Mouse (Mus musculus): Measurements from ENCODE around the gene Gm20388. TPM values are rescaled to one million over a fixed set of nuclear protein-coding genes. Genes with fewer than 3 reads are reported as not detected.

Gm20388 gene
- polyA plus RNA-seq, 1 experiment from 2014 or later: not detected

GRCm38 (mm10) chr8:122764790-122765474 is 2854.3 kb downstream of the Gm20388 start:
- no peaks in the 10 kb centered on the region for H3K36me3 ChIP-seq (ENCODE audit: control insufficient read depth, insufficient read depth)
- no peaks in the 10 kb centered on the region for H3K4me1 ChIP-seq (replicated peaks; ENCODE audit: control insufficient read depth, insufficient read depth, low read length)
- ATAC-seq: no peak

GRCm38 (mm10) chr8:122766189-122766588 is 2855.5 kb downstream of the Gm20388 start:
- 25% methylated on average over 5 of the region's 5 CpGs for WGBS
- no peaks in the 10 kb centered on the region for H3K4me1 ChIP-seq (replicated peaks; ENCODE audit: control insufficient read depth, insufficient read depth, low read length)
- ATAC-seq: no peak; the same call in 1 of the 2 replicates
- no peak overlapping the region for H3K27ac ChIP-seq (ENCODE audit: low read depth, low read length)
- no peaks in the 10 kb centered on the region for H3K36me3 ChIP-seq (ENCODE audit: control insufficient read depth, insufficient read depth)
- no peak for TF ChIP-seq CTCF (IDR thresholded peaks at IDR 0.05; ENCODE audit: low read depth)
- no peaks in the 10 kb centered on the region for H3K27me3 ChIP-seq (replicated peaks; ENCODE audit: control insufficient read depth, insufficient read depth, low read length)
- H3K9me3 ChIP-seq (ENCODE audit: control insufficient read depth): no peaks in the 10 kb centered on the region
- no peak overlapping the region for H3K9ac ChIP-seq (ENCODE audit: low read depth, low read length)
- H3K4me2 ChIP-seq (replicated peaks; ENCODE audit: low read depth): no peak overlapping the region
- H3K4me3 ChIP-seq (ENCODE audit: low read depth, low read length): no peak overlapping the region

More at GRCm38 (mm10) chr8:122764790-122765474, 2854.3 kb downstream of the Gm20388 start:
- no peak overlapping the region for H3K27ac ChIP-seq (ENCODE audit: low read depth, low read length)
- no peak overlapping the region for H3K4me3 ChIP-seq (ENCODE audit: low read depth, low read length)
- WGBS: 83% methylated on average over 7 of the region's 7 CpGs
- no peak overlapping the region for H3K9ac ChIP-seq (ENCODE audit: low read depth, low read length)
- TF ChIP-seq CTCF (IDR thresholded peaks at IDR 0.05; ENCODE audit: low read depth): no peak
- H3K4me2 ChIP-seq (replicated peaks; ENCODE audit: low read depth): no peak overlapping the region
- H3K9me3 ChIP-seq (ENCODE audit: control insufficient read depth): no peaks in the 10 kb centered on the region
- no peaks in the 10 kb centered on the region for H3K27me3 ChIP-seq (replicated peaks; ENCODE audit: control insufficient read depth, insufficient read depth, low read length)

GRCm38 (mm10) chr8:122766647-122767200 is 2856.1 kb downstream of the Gm20388 start:
- no peak overlapping the region for H3K9ac ChIP-seq (ENCODE audit: low read depth, low read length)
- H3K4me2 ChIP-seq (replicated peaks; ENCODE audit: low read depth): no peak overlapping the region
- H3K4me1 ChIP-seq (replicated peaks; ENCODE audit: control insufficient read depth, insufficient read depth, low read length): no peaks in the 10 kb centered on the region
- no peak overlapping the region for H3K27ac ChIP-seq (ENCODE audit: low read depth, low read length)
- no peaks in the 10 kb centered on the region for H3K9me3 ChIP-seq (ENCODE audit: control insufficient read depth)
- no peak overlapping the region for H3K4me3 ChIP-seq (ENCODE audit: low read depth, low read length)
- H3K27me3 ChIP-seq (replicated peaks; ENCODE audit: control insufficient read depth, insufficient read depth, low read length): no peaks in the 10 kb centered on the region
- WGBS: 77% methylated on average over 8 of the region's 8 CpGs
- no peak for TF ChIP-seq CTCF (IDR thresholded peaks at IDR 0.05; ENCODE audit: low read depth)
- no peak for ATAC-seq
- H3K36me3 ChIP-seq (ENCODE audit: control insufficient read depth, insufficient read depth): no peaks in the 10 kb centered on the region

GRCm38 (mm10) chr8:122767229-122767628 is 2856.6 kb downstream of the Gm20388 start:
- no peaks in the 10 kb centered on the region for H3K27me3 ChIP-seq (replicated peaks; ENCODE audit: control insufficient read depth, insufficient read depth, low read length)
- ATAC-seq: no peak
- no peaks in the 10 kb centered on the region for H3K9me3 ChIP-seq (ENCODE audit: control insufficient read depth)
- no peak for TF ChIP-seq CTCF (IDR thresholded peaks at IDR 0.05; ENCODE audit: low read depth)
- H3K27ac ChIP-seq (ENCODE audit: low read depth, low read length): no peak overlapping the region
- no peaks in the 10 kb centered on the region for H3K36me3 ChIP-seq (ENCODE audit: control insufficient read depth, insufficient read depth)
- no peaks in the 10 kb centered on the region for H3K4me1 ChIP-seq (replicated peaks; ENCODE audit: control insufficient read depth, insufficient read depth, low read length)
- no peak overlapping the region for H3K9ac ChIP-seq (ENCODE audit: low read depth, low read length)
- 57% methylated on average over 9 of the region's 9 CpGs for WGBS
- no peak overlapping the region for H3K4me3 ChIP-seq (ENCODE audit: low read depth, low read length)
- H3K4me2 ChIP-seq (replicated peaks; ENCODE audit: low read depth): no peak overlapping the region

- no peak for TF ChIP-seq CTCF (IDR thresholded peaks at IDR 0.05; ENCODE audit: low read depth)
- Histone ChIP-seq H3K4me3 (ENCODE audit: low read depth, low read length) (no peak overlapping the region), H3K4me1 (replicated peaks; ENCODE audit: control insufficient read depth, insufficient read depth, low read length) (no peaks in the 10 kb centered on the region), H3K36me3 (ENCODE audit: control insufficient read depth, insufficient read depth) (no peaks in the 10 kb centered on the region), H3K4me2 (replicated peaks; ENCODE audit: low read depth) (no peak overlapping the region), H3K27me3 (replicated peaks; ENCODE audit: control insufficient read depth, insufficient read depth, low read length) (no peaks in the 10 kb centered on the region), H3K9ac (ENCODE audit: low read depth, low read length) (no peak overlapping the region), H3K9me3 (ENCODE audit: control insufficient read depth) (no peaks in the 10 kb centered on the region), H3K27ac (ENCODE audit: low read depth, low read length) (no peak overlapping the region)
- 54% methylated on average over 24 of the region's 24 CpGs for WGBS
- ATAC-seq: 0 out of 2 replicates have a peak, but pooled peaks have one; percentile 17
These were observed 2858.8 kb downstream of the Gm20388 start for GRCm38 (mm10) chr8:122769251-122770058.

GRCm38 (mm10) chr8:122772431-122773060 is 2861.9 kb downstream of the Gm20388 start:
- ATAC-seq: no peak
- no peaks in the 10 kb centered on the region for H3K4me1 ChIP-seq (replicated peaks; ENCODE audit: control insufficient read depth, insufficient read depth, low read length)
- no peaks in the 10 kb centered on the region for H3K27me3 ChIP-seq (replicated peaks; ENCODE audit: control insufficient read depth, insufficient read depth, low read length)
- H3K4me3 ChIP-seq (ENCODE audit: low read depth, low read length): no peak overlapping the region
- H3K36me3 ChIP-seq (ENCODE audit: control insufficient read depth, insufficient read depth): no peaks in the 10 kb centered on the region
- no peak overlapping the region for H3K4me2 ChIP-seq (replicated peaks; ENCODE audit: low read depth)
- 17% methylated on average over 10 of the region's 10 CpGs for WGBS
- H3K9me3 ChIP-seq (ENCODE audit: control insufficient read depth): no peaks in the 10 kb centered on the region
- no peak overlapping the region for H3K9ac ChIP-seq (ENCODE audit: low read depth, low read length)
- H3K27ac ChIP-seq (ENCODE audit: low read depth, low read length): no peak overlapping the region
- no peak for TF ChIP-seq CTCF (IDR thresholded peaks at IDR 0.05; ENCODE audit: low read depth)
